Mouse (Mus musculus) embryonic facial prominence, embryonic 15.5 days (tissue): ENCODE data around the gene Aasdhppt. TPM values are rescaled to one million over a fixed set of nuclear protein-coding genes. Genes with fewer than 3 reads are reported as not detected.
A peak's percentile ranks its signal among the peaks of the same experiment; 100 is the strongest.

Source experiments
- ATAC-seq: fragments of 200-750 bp; cut with Nextera tagmentation; 2 replicates; pipeline ENCODE4 v1.8.0; 2017; ENCODE audit warnings: low read depth, moderate TSS enrichment; ENCODE audit not compliant: insufficient number of reproducible peaks, low FRiP score, low TSS enrichment
- H3K27ac ChIP-seq: fragments of 300-500 bp; sonication (generic); replicated peaks from 2 replicates; pipeline ENCODE4 v1.5.1; 2015; ENCODE audit warnings: mild to moderate bottlenecking, inconsistent platforms
- H3K27me3 ChIP-seq: fragments of 300-500 bp; sonication (generic); 2 replicates; pipeline ENCODE4 v1.6.1; 2015; ENCODE audit warnings: inconsistent platforms
- H3K36me3 ChIP-seq: fragments of 300-500 bp; sonication (generic); 2 replicates; pipeline ENCODE4 v1.6.1; 2015; ENCODE audit warnings: mild to moderate bottlenecking, inconsistent platforms
- H3K4me1 ChIP-seq: fragments of 300-500 bp; sonication (generic); 2 replicates; pipeline ENCODE4 v1.6.1; 2015; ENCODE audit warnings: inconsistent platforms
- H3K4me2 ChIP-seq: fragments of 300-500 bp; sonication (generic); replicated peaks from 2 replicates; pipeline ENCODE4 v1.6.1; 2015; ENCODE audit warnings: mild to moderate bottlenecking, inconsistent platforms
- H3K4me3 ChIP-seq: fragments of 300-500 bp; sonication (generic); replicated peaks from 2 replicates; pipeline ENCODE4 v1.5.1; 2015; ENCODE audit warnings: mild to moderate bottlenecking, inconsistent platforms
- H3K9ac ChIP-seq: fragments of 300-500 bp; sonication (generic); 2 replicates; pipeline ENCODE4 v1.6.1; 2015; ENCODE audit warnings: inconsistent platforms
- H3K9me3 ChIP-seq: fragments of 300-500 bp; sonication (generic); replicated peaks from 2 replicates; pipeline ENCODE4 v1.6.1; 2016; ENCODE audit warnings: inconsistent platforms
- WGBS: fragments of 180-500 bp; shearing (Covaris S2); methylation state at CpG from one replicate; pipeline ENCODE4 v1.1.7; 2015; 5-methylcytosine and 5-hydroxymethylcytosine counted together
- microRNA-seq: library from miRNA; unstranded; fragments of <30 nt; microRNA quantifications from one replicate; pipeline ENCODE4, GENCODE M21; 2016; ENCODE audit warnings: borderline number of aligned reads
- polyA plus RNA-seq: library from polyadenylated mRNA; unstranded; fragments of >200 nt; fragmentation: Nextera tagmentation; extraction: Ambion mirVana; gene quantifications from 2 replicates; pipeline ENCODE4 v1.2.1, GENCODE M21; 2015

The Aasdhppt gene
- polyA plus RNA-seq, 1 experiment from 2014 or later, result 35.6 TPM

GRCm38 (mm10) chr9:4266881-4267280 lies 42.4 kb downstream of the Aasdhppt start:
- no peaks in the 10 kb centered on the region for H3K36me3 ChIP-seq
- no peak overlapping the region for H3K9ac ChIP-seq
- no peak overlapping the region for H3K4me2 ChIP-seq
- H3K27ac ChIP-seq, result no peak overlapping the region
- no peaks in the 10 kb centered on the region for H3K27me3 ChIP-seq
- ATAC-seq, result no peak
- WGBS, result 91% methylated on average over 3 of the region's 3 CpGs
- H3K4me1 ChIP-seq, result no peaks in the 10 kb centered on the region
- no peaks in the 10 kb centered on the region for H3K9me3 ChIP-seq
- H3K4me3 ChIP-seq, result no peak overlapping the region

- H3K4me1 ChIP-seq, result no peaks in the 10 kb centered on the region
- H3K4me3 ChIP-seq, result peak overlapping the region; percentile 27; the same call in 1 of the 2 replicates
- 68% methylated on average over 12 of the region's 12 CpGs for WGBS
- no peak for ATAC-seq
- 0 out of 2 replicates have a peak overlapping the region, but pooled peaks have one; percentile 12 for H3K4me2 ChIP-seq
- H3K36me3 ChIP-seq, result no peaks in the 10 kb centered on the region
- H3K9me3 ChIP-seq, result peaks cover 9% of the 10 kb centered on the region; the same call in 1 of the 2 replicates
- no peak overlapping the region for H3K27ac ChIP-seq
- H3K27me3 ChIP-seq, result no peaks in the 10 kb centered on the region
- no peak overlapping the region for H3K9ac ChIP-seq
Measured at GRCm38 (mm10) chr9:4260746-4261090, 48.6 kb downstream of the Aasdhppt start.

DNA sequence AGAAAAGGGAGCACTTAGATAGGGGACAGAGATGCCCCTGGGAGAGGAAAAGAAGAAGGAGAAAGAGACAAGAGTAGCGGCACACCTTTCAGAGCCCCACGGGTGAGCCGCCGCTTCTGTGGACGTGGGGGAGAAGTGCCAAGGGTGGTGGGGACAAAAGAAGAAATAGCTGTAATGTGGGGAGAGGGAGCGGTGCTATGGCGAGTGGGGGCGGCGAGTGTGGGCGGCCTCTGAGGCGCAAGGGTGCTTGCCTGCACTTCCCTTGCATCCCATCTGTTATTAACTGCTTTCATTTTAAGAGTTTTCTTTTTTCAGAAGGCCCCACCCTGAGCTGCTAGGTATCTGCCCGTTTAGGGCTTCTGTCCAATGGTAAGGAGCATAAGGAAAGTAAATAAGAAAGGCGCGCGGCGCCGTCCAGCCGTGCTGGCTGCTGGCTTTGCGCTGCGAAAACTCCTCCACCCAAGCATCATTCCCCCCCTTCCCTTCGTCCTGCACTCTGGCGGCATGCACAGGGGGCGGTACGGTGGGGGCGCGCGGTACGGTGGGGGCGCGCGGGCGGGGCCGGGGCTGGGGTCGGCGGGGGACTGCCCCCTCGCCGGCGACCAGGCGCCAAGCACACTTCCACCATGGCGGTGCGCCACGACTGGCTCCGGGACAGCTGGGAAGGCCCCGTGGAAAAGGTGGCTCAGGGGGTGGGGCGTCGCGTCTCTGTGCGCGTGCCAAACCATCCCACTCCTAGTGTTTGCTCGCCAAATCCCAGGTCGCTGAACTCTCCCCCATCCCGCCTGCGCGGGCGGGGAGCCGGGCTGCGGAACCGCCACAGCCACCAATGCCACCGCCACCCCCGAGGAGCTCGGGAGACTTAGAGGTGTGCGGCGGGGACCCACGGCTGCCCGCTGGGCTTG lies 49.2 kb downstream of the Aasdhppt start:
- Histone ChIP-seq H3K27me3 (no peaks in the 10 kb centered on the region), H3K4me3 (peak overlapping the region; percentile 27), H3K4me1 (no peaks in the 10 kb centered on the region), H3K9me3 (peaks cover 9% of the 10 kb centered on the region; the same call in 1 of the 2 replicates), H3K36me3 (no peaks in the 10 kb centered on the region), H3K4me2 (0 out of 2 replicates have a peak overlapping the region, but pooled peaks have one; percentile 12), H3K27ac (no peak overlapping the region), H3K9ac (no peak overlapping the region)
- WGBS, result 52% methylated on average over 65 of the region's 65 CpGs
- ATAC-seq, result peak; percentile 60; the same call in 1 of the 2 replicates

DNA sequence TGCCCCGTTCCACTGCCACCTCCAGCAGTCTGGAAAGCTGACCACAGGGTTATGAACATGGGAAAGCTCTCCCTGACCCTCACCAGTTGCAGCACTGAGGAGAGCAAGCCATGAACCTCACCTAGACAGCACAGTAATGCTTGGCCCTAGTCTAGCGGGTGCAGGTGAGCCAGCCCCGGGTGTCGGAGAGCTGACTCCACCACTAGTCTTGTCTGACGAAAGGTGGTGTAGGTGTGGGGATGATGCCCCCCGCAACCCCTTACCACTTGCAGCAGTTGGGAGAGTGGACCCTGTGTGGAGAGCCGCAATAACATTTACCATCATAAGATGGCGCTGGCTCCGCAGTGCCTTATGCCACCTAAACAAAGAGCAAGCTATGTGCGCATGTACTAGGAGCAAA lies 50.2 kb downstream of the Aasdhppt start:
- no peak for ATAC-seq
- Histone ChIP-seq H3K27ac (no peak overlapping the region), H3K4me3 (no peak overlapping the region), H3K27me3 (no peaks in the 10 kb centered on the region), H3K36me3 (no peaks in the 10 kb centered on the region), H3K9me3 (peaks cover 9% of the 10 kb centered on the region; the same call in 1 of the 2 replicates), H3K4me1 (no peaks in the 10 kb centered on the region), H3K9ac (no peak overlapping the region), H3K4me2 (no peak overlapping the region)
- WGBS, result 89% methylated on average over 10 of the region's 10 CpGs

Small RNAs within 50 kb of the gene (microRNA-seq; reads per million reads assigned to microRNA genes)
- not detected for gene Gm22195

Other genes starting within 250 kb of the Aasdhppt start
- gene Kbtbd3, start 362 bp upstream of the Aasdhppt start, polyA plus RNA-seq, result 6.4 and 7.6 TPM in 2 replicates
- gene Msantd4, start 67.1 kb upstream of the Aasdhppt start, polyA plus RNA-seq, result 35.9 and 37.5 TPM in 2 replicates